Mouse (Mus musculus) erythroblast, embryonic 14.5 days (primary cell): Measurements from ENCODE around the gene Pfdn6.

Experiments
- GATA1 ChIP-seq: IDR thresholded peaks from 2 replicates; pipeline ENCODE4 v1.6.1; 2012; ENCODE audit warnings: low read length, inconsistent platforms, mixed read lengths
- TAL1 ChIP-seq: IDR thresholded peaks from 3 replicates; pipeline ENCODE4 v1.6.1; 2012; ENCODE audit warnings: low read length, inconsistent platforms, mixed read lengths

DNA sequence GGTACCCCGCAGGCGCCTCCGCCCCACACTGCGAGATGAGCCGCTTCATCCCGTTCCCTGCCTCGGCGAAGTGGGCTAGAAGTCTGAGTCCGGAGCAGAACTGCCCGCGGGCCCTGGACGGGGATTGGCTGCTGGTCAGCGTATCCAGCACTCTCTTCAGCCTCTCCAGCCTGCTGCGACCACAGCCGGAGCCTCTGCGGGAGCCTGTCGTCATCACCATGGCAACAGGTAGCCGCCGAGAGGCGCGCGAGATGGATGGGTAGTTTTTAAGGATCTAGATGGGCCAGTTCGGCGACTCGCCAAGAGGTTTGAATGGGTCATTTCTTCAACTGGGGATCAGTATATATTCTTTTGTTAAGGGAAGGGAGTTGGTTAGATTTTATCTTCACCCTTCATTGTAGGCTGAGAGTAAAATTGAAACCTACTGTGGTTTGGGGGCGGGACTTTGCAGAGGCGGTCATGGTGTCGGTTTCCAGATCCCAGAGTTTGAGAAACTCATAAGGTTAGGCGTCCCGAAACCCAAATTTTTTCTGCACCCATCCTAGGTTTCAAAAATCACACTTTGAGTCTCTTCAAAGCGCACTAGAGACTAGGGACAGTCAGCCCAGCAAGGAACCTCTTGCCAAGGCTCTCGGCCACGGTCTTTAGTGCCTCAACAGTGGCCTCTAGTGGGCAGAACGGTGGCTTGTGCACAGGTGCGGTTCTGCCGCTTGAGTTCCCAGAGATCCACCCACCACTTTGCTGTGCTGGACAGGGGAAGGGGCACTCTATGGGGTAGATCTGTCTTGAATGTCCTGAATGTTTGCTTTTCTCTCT is 19.7 kb downstream of the Pfdn6 start:
- no peak for TF ChIP-seq GATA1
- no peak for TF ChIP-seq TAL1
